Mouse (Mus musculus) kidney, postnatal 4 days (tissue): ENCODE results near the gene Myo18a.

Experiments used
- DNase-seq, 2 experiments: peaks; one replicate each; pipeline ENCODE4 v3.0.0; 2021; ENCODE audit warnings: mixed read lengths in 2 of 2

Gene Myo18a

DNA sequence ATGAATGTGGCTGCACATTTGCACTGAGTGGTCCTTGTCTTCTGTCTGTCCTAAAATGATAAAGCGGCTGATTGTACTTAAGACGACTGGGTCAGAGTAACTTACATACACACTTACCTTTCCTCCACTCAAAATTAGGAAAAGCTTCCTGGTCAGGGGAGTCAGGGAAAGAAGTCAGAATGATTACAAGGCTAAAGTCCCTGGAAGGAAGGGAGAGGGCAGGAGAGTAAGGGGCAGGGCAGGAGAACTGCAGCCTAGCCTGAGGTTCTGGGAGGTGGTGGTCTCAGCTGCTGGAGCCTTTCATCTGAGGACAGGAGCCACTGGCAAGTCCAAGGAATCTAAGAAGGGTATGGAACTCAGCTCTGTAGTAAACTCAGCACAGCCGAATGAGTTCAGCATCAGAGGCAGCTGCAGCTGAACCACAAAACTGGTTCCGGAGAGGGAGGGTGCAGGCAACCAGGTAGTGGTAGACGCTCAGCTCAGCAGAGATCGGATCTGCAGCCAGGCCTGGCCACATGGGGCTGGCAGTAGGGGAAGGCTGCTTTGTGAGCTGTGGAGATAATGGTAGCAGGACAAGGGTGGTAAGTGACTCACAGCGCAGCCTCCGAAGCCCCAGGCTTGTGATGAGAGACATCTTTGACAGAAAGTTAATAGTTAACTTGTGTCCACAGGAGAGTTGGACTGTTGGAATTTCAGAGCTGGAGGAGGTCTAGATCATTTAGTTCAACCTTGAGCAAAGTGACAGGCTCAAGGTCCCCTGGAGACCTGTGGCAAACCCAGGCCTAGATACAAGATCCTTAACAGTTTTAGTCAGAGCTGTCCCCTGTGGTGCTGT lies 9.1 kb downstream of the Myo18a start:
- DNase-seq = peak; percentile 44 to 58

DNA sequence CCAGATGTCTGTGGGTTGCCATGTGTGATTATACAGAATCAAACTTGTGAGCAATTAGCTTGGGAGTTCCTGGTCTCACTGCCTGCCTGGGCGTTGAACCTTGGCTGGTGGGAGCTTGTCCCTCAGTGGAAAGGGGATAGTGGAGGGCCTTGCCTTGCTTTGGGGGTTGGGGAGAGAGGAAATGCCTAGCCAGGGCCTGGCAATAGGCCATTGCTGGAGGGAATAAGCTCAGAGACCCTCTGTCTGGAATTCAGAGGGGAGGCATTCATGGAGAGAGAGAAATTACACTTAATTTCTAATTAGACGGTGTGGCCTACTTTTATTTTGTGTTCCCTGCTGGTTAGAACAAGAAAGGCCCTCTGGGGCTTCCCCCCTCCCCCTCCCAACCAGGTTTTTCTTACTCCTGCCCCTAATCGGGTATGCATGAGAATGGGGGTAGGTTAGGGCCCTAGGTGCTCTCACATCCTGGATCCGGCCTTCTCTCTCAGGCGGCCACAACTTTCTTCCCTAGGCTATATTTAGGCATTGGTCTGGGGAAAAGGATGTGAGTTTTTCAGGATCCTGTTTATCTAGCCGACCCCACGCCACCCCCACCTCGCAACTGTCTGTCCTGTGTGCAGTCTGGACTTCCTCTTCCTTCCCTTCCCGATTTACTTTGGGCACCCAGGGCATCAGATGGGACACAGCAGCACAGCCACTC lies 12.8 kb downstream of the Myo18a start:
- DNase-seq = peak in 1 of 2 experiments; percentile 62

DNA sequence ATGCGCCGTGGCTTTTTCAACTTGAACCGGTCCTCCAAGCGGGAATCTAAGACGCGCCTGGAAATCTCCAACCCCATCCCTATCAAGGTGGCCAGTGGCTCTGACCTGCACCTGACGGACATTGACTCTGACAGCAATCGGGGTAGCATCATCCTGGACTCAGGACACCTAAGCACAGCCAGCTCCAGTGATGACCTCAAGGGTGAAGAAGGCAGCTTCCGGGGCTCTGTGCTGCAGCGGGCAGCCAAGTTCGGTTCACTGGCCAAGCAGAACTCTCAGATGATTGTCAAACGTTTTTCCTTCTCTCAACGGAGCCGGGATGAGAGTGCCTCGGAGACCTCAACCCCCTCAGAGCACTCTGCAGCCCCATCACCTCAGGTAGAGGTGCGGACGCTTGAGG lies 14.4 kb downstream of the Myo18a start:
- DNase-seq = no peak

- DNase-seq = no peak
Measured at GRCm38 (mm10) chr11:77777937-77778336, 14.9 kb downstream of the Myo18a start.

DNA sequence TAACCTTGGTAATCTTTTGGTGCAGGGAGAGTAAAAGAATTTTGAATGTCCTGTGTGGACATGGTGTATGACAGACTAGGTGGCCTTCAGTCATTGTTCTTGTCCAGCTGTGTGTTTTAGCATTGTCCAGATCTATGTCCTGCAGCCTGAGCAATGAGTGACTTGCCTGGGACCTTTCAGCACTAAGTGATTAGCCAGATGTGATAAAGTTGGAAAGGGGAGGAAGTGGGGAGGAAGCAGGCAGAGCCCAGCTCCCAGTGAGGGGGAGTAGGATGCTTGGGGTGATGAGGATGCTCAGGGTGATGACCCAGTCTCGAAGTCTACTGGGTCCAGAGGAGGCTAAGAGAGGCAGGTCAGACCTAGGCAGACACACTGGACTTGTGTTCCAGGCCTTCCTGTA lies 16.2 kb downstream of the Myo18a start:
- peak in 1 of 2 experiments; percentile 10 for DNase-seq

GRCm38 (mm10) chr11:77781088-77781487 lies 18.0 kb downstream of the Myo18a start:
- peak in 1 of 2 experiments; percentile 28 for DNase-seq

DNA sequence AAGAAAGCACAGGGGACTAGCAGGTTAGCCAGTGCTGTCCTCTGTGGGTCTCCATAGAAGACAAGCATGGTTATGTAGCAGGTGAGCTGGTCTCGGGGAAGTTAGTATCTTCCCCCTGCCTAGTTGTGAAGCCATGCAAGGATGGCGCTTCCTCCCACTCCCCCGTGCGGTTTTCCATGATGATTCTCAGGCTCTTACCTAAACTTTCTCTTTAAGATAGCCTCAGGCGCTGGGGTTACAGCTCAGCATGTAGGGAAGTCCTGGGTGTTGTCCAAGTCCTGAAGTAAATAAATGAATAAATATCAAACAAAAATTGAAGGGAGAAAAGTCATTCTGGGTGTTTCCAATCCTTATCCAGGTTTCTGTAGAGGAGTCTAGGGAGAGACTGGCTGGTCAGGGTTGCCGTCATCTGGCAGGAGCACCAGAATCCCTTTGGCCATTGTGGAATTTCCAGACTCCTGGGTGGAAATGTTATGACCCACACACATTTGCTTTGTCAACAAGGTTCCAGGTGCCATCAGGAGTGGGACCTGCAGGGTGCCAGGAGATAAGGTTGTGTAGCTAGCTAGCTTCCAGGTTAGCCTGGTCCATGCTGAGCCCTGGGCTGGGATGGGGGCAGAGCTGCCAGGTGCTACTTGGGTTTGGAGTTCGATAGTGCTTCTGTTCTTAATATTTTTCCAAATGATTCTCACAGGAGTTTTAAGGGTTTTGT lies 19.2 kb downstream of the Myo18a start:
- DNase-seq = no peak

DNA sequence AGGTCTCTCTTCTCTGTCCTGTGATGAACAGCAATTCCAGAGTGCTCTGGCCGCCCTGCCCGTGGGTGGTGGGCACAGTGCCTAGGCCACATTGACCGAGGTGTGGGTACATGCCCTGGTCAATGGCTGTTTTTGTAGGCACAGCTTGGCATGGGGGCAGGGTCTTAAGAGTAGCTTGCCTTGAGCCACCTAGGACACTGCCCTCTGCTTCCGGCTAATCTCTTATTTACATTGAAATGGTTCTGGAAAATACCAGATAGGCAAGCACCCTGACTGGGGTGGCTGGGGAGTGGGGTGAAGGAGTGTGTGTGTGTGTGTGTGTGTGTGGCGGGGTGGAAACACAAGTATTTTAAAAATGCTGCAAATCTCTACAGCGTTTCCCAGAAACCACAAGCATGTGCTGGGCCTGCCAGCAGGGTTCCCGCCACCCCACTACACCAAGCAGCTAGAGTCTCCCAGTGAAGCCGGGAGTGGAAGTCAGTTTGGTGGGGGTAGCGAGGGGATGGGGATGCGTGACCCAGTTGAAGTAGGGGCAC lies 20.2 kb downstream of the Myo18a start:
- DNase-seq = peak; percentile 68 to 78

GRCm38 (mm10) chr11:77783747-77784646 lies 21.0 kb downstream of the Myo18a start:
- peak; percentile 68 to 78 for DNase-seq

DNA sequence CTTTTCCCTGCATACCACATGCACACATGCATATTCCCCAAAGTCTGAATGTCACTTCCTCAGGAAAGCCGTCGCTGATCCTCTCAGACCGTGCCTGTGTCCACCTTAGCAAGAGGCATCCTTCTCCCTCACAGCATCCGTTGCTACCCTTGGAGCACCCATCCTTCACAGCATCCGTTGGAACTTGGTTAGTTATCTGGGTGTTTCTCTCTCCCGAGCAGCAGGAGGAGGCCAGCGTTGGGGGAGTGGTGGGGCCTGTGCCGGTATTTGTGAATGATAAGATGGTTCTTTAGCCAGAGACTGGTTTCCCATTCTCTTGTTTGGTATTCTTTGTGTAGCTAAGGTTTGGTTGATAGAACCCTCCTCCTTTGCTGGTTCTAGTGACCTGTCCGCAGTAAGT lies 21.8 kb downstream of the Myo18a start:
- no peak for DNase-seq

GRCm38 (mm10) chr11:77785396-77785767 lies 22.3 kb downstream of the Myo18a start:
- peak in 1 of 2 experiments; percentile 77 for DNase-seq

GRCm38 (mm10) chr11:77785768-77786561 lies 22.9 kb downstream of the Myo18a start:
- DNase-seq = peak; percentile 59 to 72

DNA sequence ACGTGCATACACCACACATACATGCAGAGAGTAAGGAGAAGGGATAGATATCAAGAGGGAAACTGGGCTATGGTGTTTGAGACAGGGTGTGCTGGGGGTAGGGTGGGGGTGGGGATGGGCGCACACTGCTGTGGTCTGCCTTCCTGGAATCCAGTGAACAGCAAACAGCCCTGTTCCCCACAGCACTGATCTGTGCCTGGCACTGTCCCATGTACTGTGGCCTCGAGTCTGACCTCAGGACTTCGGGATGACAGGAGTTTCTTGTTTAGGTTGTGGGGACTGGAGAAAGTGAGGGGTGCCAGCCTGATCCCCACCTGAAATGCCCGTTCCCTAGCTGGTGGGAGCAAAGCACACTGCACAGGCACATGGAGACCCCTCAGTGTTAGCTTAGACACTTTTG lies 24.7 kb downstream of the Myo18a start, which contains the start of gene Gm10277:
Gene Gm10277, minus strand, starts transcription at position 41 of the 400 bp plus-strand sequence.
- no peak for DNase-seq

DNA sequence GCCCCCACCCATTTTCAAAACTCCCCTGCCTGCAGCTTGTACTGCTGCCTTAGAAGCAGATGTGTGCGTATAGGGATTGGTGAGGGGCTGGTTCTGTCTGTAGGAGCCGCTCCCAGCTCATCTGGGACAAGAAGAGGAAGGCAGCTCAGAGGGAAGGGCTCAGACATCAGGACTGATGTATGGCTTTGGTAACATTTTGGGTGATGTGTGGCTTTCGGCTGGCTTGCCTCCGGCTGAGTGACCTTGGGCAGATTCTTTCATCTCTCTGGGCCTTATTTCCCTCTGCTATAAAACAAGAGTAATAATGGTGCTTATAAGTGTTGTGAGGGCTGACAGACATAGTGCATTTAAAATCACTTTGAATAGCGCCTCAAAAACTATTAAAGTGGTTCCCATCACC lies 26.5 kb downstream of the Myo18a start:
- no peak for DNase-seq

GRCm38 (mm10) chr11:77790286-77790685 lies 27.2 kb downstream of the Myo18a start:
- DNase-seq = peak in 1 of 2 experiments; percentile 33

DNA sequence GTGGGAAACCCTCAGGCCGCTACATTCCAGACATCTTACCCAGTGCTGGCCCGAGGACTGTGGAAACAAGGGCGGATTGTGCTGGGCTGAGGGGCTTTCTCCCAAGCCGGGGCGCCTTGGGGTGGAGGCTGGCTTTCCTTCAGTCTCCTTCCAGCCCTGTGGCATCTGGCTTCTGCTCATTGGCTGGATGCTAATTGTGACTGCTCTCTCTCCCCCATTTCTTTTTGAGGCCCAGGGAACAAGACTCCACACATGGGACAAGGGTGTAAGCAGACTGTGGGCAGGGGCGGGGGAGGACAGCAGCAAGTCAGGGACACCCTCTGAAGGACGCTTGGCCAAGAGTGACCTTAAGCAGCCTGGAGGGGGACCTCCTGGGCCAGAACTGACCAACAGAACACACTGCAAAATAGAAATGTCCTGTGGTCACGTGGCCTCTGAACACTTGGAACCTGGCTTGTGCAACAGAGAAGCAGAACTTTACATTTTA lies 28.2 kb downstream of the Myo18a start:
- DNase-seq = peak; percentile 29 to 48

- peak; percentile 76 to 84 for DNase-seq
Measured at GRCm38 (mm10) chr11:77791752-77792565, 28.9 kb downstream of the Myo18a start.

GRCm38 (mm10) chr11:77792566-77792909 lies 29.5 kb downstream of the Myo18a start:
- DNase-seq = no peak

DNA sequence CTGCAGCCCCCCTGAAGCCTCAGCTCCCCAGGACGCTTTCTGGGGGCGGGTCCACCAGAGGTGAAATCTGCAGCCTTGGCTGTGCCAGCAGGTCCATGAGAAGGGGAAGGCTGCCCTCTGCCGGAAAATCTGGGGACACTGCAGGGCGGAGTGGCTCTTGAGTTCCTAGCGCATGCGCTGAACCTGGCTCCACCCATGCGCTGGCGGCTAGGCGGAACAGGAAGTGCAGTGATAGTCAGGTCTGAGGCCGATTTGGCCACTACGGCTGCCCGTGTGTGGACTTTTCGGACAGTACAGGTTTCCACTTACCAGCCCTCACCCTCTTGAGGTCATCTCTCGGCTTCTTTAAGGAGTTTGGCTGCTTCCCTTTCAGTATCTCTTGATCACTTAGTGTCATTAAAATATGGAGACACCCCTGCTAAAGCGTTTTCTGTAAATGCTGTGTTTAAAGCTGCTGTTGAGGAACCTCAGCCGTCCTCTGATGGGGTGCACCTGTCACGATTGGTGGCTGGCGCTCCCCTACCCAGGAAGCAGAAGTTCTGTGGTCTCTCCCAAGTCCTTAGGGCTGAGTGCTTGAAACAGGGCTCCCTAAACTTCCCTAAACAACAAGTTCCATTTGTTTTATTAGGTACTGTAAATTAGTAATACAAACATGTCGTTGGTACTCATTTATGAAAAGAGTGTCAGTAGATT lies 30.3 kb downstream of the Myo18a start:
- DNase-seq = peak; percentile 98
